Mouse (Mus musculus) kidney, adult 2 months (tissue): ENCODE data around the gene Zfp759. TPM values are rescaled to one million over a fixed set of nuclear protein-coding genes. Genes with fewer than 3 reads are reported as not detected.
"Not testable (repeated sequence)": the region's sequence is repeated elsewhere in the genome, so short reads cannot be mapped to it uniquely, and the experiment has no call there.

Source experiments
- DNase-seq: peaks from one replicate; pipeline ENCODE4 v3.0.0; 2021
- H3K27ac ChIP-seq: fragments of 200-500 bp; 2 replicates; pipeline ENCODE4 v1.5.1; 2012; ENCODE audit warnings: low read depth, low read length, control low read depth, inconsistent platforms; ENCODE audit not compliant: insufficient read depth
- H3K27me3 ChIP-seq: fragments of 200-500 bp; replicated peaks from 2 replicates; pipeline ENCODE4 v1.6.1; 2012; ENCODE audit warnings: mild to moderate bottlenecking, moderate library complexity, low read length, inconsistent platforms; ENCODE audit not compliant: control insufficient read depth, insufficient read depth
- H3K36me3 ChIP-seq: fragments of 200-500 bp; 2 replicates; pipeline ENCODE4 v1.6.1; 2012; ENCODE audit warnings: mild to moderate bottlenecking, moderate library complexity, low read length, inconsistent platforms; ENCODE audit not compliant: control insufficient read depth, insufficient read depth
- H3K4me1 ChIP-seq: fragments of 200-500 bp; 2 replicates; pipeline ENCODE4 v1.6.1; 2011; ENCODE audit warnings: low read length; ENCODE audit not compliant: control insufficient read depth, insufficient read depth
- H3K4me3 ChIP-seq: fragments of 200-500 bp; 2 replicates; pipeline ENCODE4 v1.5.1; 2011; ENCODE audit warnings: mild to moderate bottlenecking, low read depth, low read length, control low read depth; ENCODE audit not compliant: insufficient read depth
- CTCF ChIP-seq: fragments of 200-500 bp; conservative IDR thresholded peaks from 2 replicates; pipeline ENCODE4 v1.5.1; 2011; ENCODE audit warnings: low read depth, mild to moderate bottlenecking, control low read depth, low read length, moderate library complexity, mixed read lengths; ENCODE audit not compliant: insufficient read depth, insufficient read length
- POLR2A ChIP-seq: fragments of 200-500 bp; IDR thresholded peaks from one replicate; pipeline ENCODE4 v1.6.1; 2011; ENCODE audit warnings: low read depth, low read length, control low read depth
- WGBS: fragments of 180-500 bp; shearing (Covaris S2); methylation state at CpG from one replicate; pipeline ENCODE4 v1.1.7; 2018; 5-methylcytosine and 5-hydroxymethylcytosine counted together
- polyA plus RNA-seq: library from polyadenylated mRNA; depleted of rRNA; stranded (reverse); fragments of >200 nt; gene quantifications from 2 replicates; pipeline ENCODE4 v1.2.3, GENCODE M21; 2012; rRNA removed

Gene Zfp759
- 0.31 and 0.39 TPM in 2 replicates for polyA plus RNA-seq

DNA sequence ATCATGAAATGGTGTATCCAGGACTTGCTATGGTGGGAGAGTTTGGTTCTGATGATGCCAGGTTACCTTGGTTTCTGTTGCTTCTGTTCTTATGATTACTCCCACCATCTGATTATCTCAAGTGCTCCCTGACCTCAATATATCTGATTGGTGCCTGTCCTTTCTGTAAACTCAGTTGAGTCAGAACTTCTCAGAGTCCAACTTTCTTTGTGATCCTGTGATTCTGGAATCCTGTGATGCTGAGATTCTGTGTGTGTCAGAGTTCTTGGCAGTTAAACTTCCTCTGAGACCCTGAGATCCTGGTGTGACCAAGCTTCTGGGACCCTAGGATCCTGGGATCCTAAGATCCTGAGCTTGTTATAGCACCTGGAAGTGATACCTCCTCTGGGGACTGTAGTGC is at the start of gene Zfp759:
TSS of gene Zfp759 (plus strand) at position 301 of the 400 bp plus-strand sequence.
- H3K27ac ChIP-seq, H3K4me1 ChIP-seq, H3K36me3 ChIP-seq, DNase-seq, H3K4me3 ChIP-seq, H3K27me3 ChIP-seq: not testable (repeated sequence)

DNA sequence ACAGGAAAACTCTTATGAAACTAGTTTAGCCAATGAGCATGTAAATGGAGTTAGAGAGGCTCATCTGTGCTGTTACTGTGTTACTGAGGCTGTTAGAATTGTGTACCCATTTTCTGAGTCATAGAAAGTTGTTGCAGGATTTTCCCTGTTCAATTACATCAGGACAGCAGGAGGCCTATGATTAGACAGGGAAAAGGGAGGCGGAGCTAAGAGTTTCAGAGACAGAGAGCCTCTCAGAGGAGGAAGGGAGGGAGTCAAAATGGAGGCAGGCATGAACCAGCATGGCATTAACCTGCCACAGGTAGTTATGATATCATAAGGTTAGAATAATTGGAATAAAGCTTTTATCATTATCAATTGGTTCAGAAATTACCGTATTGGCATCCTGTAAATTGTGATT is 48.7 kb upstream of the Zfp759 start:
- TF ChIP-seq POLR2A (no peak), CTCF (no peak)
- Histone ChIP-seq H3K36me3 (peaks cover 28% of the 10 kb centered on the region), H3K27me3 (no peaks in the 10 kb centered on the region), H3K4me1 (no peaks in the 10 kb centered on the region), H3K4me3 (no peak overlapping the region), H3K27ac (no peak overlapping the region)
- whole genome bisulfite sequencing: 92% methylated on average over 2 of the region's 2 CpGs
- DNase-seq: no peak

DNA sequence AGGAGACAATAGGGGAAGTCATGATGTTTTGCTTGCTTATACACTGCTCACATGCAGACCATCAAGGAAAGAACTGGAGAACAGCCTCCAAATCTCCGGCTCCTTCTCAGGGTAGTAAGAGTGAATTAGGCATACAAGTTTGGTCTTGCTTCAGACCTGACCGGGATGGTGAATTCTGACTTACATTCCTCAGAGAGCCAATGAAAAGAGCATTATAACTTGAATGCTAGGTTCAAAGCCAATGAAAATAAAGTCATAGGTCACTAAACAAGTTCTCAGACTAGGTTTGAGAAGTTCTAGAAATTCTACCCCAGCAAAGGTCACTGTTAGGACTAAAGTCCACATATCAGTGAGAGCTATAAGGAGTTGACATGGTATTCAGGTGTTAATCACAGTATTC is 44.2 kb upstream of the Zfp759 start:
- DNase-seq: no peak
- Histone ChIP-seq H3K36me3 (peaks cover 12% of the 10 kb centered on the region), H3K27ac (no peak overlapping the region), H3K27me3 (no peaks in the 10 kb centered on the region), H3K4me1 (peaks cover 7% of the 10 kb centered on the region; the same call in 1 of the 2 replicates), H3K4me3 (no peak overlapping the region)
- TF ChIP-seq CTCF (no peak), POLR2A (no peak)
- WGBS: 93% methylated on average over 2 of the region's 2 CpGs

DNA sequence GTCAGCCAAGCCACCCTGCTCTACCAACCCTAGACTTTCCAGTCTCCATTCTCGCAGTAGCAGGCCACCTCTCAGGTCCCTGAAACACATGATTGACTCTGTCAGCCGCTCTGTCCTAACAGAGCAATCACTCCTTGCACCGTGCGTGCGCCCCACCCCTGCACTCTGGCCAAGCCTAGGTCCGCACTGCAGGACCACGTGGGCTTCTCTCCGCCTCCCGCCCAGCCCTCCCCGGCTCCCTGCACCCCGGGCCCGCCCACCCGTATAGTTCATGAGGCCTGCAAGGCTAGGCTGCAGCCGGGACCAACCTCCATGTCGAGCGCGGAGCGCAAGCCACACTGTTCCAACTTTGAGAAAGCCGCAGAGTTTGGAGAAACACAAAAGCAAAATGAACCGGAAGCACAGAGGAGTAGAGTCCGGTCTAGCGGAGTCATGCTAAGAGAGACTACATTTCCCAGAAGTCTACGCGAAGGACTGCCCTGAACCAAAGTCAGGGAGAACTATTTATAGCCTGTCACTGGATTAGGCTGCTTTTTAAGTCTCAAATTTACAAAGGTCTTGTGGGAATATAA is 40.2 kb upstream of the Zfp759 start:
- no peaks in the 10 kb centered on the region for H3K27me3 ChIP-seq
- peak overlapping the region; percentile 89 for H3K4me3 ChIP-seq
- peaks cover 7% of the 10 kb centered on the region; the same call in 1 of the 2 replicates for H3K4me1 ChIP-seq
- H3K27ac ChIP-seq: peak overlapping the region; percentile 78
- 1% methylated on average over 24 of the region's 24 CpGs for WGBS
- peak; percentile 92 for DNase-seq
- H3K36me3 ChIP-seq: peaks cover 3% of the 10 kb centered on the region; the same call in 1 of the 2 replicates
- TF ChIP-seq CTCF (no peak), POLR2A (no peak)

DNA sequence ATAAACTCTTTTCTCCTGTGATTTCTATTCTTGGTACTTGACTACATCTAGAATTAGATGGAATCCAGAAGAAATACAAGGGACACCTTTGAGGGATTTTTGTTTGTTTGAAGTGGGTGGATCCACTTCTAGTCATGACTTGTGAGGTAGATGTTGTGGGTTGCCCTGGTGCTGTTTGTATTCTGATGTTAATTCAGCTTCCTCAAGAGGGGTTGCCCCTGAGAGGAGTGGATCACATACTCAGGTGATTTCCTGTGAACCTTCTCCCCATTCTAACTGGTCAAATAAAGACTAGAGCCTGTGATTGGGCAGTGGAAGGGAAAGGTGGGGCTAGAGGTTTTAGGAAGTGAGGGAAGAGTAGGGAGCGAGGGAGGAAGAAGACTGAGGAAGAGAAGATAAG is 39.5 kb upstream of the Zfp759 start:
- Histone ChIP-seq H3K36me3 (peaks cover 3% of the 10 kb centered on the region; the same call in 1 of the 2 replicates), H3K27ac (peak overlapping the region; percentile 78), H3K4me3 (no peak overlapping the region), H3K27me3 (no peaks in the 10 kb centered on the region), H3K4me1 (peaks cover 7% of the 10 kb centered on the region; the same call in 1 of the 2 replicates)
- no peak for DNase-seq
- TF ChIP-seq CTCF (no peak), POLR2A (no peak)
- WGBS: 72% methylated on average over 1 of the region's 1 CpGs

DNA sequence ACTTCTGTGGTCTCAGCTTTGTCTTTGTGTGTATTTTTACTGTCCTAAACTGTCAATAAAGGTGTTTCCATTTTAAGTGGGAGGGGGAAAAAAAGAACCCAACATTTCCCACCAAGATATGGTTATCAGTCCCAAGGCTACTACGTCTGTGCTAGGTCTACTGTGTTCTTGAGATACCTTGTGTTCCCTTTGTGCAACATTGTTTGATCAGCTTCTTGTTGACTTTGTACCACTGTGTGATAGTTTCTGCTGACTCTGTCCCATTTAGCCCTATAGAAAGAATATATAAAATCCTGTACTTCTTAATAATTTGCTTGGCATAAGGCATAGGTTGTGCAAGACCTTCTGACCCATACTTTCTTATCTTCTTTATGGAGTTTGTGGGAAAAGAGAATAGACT is 31.3 kb upstream of the Zfp759 start:
- Histone ChIP-seq H3K27me3 (no peaks in the 10 kb centered on the region), H3K4me3 (no peak overlapping the region), H3K4me1 (no peaks in the 10 kb centered on the region), H3K27ac (no peak overlapping the region), H3K36me3 (no peaks in the 10 kb centered on the region)
- TF ChIP-seq CTCF: no peak
- TF ChIP-seq POLR2A: no peak
- DNase-seq: no peak
- WGBS: 97% methylated on average over 1 of the region's 1 CpGs

DNA sequence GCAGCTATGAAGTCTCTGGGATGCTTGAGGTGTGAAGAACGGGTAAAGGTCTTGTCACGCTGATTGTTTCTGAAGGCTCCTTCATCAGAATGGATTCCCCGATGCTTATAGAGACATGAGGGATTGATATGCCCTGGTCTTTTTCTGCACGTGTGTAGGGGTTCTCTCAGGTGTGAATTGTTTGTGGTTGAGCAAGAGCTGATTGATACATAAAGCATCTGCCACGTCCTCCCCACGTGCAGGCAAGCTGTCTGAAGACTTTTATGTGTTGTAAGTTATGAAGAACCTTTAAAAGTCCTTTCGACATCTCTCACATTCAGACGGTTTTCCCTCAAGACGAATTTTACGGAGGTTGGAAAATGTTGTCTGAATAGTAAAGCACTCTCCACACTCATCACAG is 23.6 kb upstream of the Zfp759 start, which contains the start of gene Zfp708:
TSS of gene Zfp708 (minus strand) at position 101 of the 400 bp plus-strand sequence.
- DNase-seq: no peak
- Histone ChIP-seq H3K27me3 (no peaks in the 10 kb centered on the region), H3K4me1 (no peaks in the 10 kb centered on the region), H3K36me3 (peaks cover 2% of the 10 kb centered on the region; the same call in 1 of the 2 replicates), H3K4me3 (no peak within 1 kb of the TSS), H3K27ac (no peak within 1 kb of the TSS)
- TF ChIP-seq POLR2A (no peak), CTCF (no peak)
- WGBS: 91% methylated on average over 10 of the region's 10 CpGs
